Comparison of ENCODE assay signal across 8 mouse cellular contexts in the genomic region with DNA sequence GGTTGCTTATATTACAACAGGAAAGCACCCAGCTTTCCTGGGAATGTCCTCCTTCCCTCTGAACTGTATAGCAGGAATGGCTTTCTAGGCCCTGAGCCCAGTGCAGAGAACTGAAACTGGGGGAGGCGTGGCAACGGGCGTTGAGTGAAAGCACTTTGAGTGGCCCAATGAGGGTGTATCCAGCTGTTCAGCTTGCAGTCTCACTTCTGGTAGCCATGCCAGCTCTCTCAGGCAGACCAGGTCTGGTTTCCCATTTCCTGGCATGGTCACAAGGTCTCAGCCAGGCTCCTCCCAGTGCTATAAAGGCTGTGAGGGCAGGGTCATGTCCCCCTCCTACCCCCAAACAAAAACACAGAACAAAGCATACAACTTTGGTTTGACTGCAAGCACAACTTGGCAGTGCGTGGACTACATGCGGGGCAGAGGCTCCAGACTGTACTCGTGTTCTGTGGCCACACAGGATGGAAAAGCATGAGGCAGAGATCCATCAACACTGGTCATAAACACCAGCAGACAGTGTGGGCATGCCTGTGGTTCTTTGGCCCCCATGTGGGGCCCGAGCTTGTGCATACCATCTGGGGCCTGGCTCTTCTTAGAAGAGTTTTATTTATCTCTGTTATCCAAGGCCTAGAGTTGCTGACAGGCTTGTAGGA.
A peak's percentile ranks its signal among the peaks of the same experiment; 100 is the strongest.
DNase-seq lines count a peak whose midpoint lies in the region.

No protein-coding gene starts in this region.

- H3K4me3 ChIP-seq in forebrain, embryonic 10.5 days, result no peak overlapping the region

- WGBS in forebrain, embryonic 10.5 days, result 80% methylated on average over 7 of the region's 7 CpGs

- H3K9me3 ChIP-seq in forebrain, embryonic 10.5 days, result no peaks in the 10 kb centered on the region

- peak; percentile 35 for DNase-seq in heart, postnatal 4 days
- DNase-seq in heart, adult 9 months (ENCODE audit: low spot score in 2 of 2), result no peak
- peak; percentile 45 for DNase-seq in NIH3T3 (ENCODE audit: low read depth)
- peak; percentile 23 to 38 for DNase-seq in gastrocnemius, postnatal 4 days (ENCODE audit: low spot score in 2 of 2)
- DNase-seq in lung, postnatal 25 days (ENCODE audit: low spot score), result peak; percentile 28
- DNase-seq in liver, result no peak
- no peak for DNase-seq in forebrain, embryonic 10.5 days (ENCODE audit: extremely low spot score, low spot score)
- DNase-seq in adrenal gland, adult 2 months, result no peak

- H3K4me1 ChIP-seq in forebrain, embryonic 10.5 days, result peaks cover 15% of the 10 kb centered on the region

- H3K27ac ChIP-seq in forebrain, embryonic 10.5 days, result no peak overlapping the region

- no peaks in the 10 kb centered on the region for H3K36me3 ChIP-seq in forebrain, embryonic 10.5 days (replicated peaks)

- H3K27me3 ChIP-seq in forebrain, embryonic 10.5 days (ENCODE audit: poor library complexity, severe bottlenecking), result no peaks in the 10 kb centered on the region

Comparison
In these comparisons a context has a peak if more than half of its experiments do, and no peak if none do; other contexts are left out.
1. DNase-seq: peak in heart, postnatal 4 days (single experiment), NIH3T3 (single experiment), gastrocnemius, postnatal 4 days (2 of 2) and lung, postnatal 25 days (single experiment); none in heart, adult 9 months (0 of 2), liver (single experiment), forebrain, embryonic 10.5 days (single experiment) and adrenal gland, adult 2 months (single experiment).